Mouse (Mus musculus): ENCODE data around the gene Faap100.

DNA sequence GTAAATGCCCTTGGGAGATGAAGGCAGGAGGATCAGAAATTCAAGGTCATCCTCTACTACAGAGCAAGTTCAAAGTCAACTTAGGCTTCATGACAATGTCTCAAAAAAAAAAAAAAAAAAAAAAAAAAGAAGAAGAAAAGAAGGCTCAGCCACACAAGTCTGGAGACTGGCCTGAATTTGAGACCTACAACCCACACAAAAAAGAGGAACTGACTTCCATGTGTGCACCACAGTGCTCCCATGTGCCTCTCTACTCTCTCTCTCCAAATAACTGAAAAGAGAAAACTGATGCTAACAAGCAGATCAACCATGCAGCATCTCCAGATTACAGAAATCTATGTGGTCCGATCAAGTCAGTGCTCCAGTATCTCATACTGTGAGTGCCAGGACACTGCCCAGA lies 26.2 kb upstream of the Faap100 start:
- TF ChIP-seq ELF1 (IDR thresholded peaks at IDR 0.05; ENCODE audit: low read depth, low read length) (no peak), CTCF (conservative IDR thresholded peaks at IDR 0.05 in 1 of 2, IDR thresholded peaks at IDR 0.05 in 1 of 2; ENCODE audit: low read depth in 2 of 2, low read length in 2 of 2) (no peak), NRF1 (IDR thresholded peaks at IDR 0.05; ENCODE audit: low read depth, low read length) (no peak), POLR2A (IDR thresholded peaks at IDR 0.05; ENCODE audit: low read depth, low read length) (no peak), HCFC1 (IDR thresholded peaks at IDR 0.05; ENCODE audit: low read depth, low read length) (no peak), POLR2AphosphoS2 (IDR thresholded peaks at IDR 0.05; ENCODE audit: low read depth, low read length) (no peak), BHLHE40 (IDR thresholded peaks at IDR 0.05; ENCODE audit: low read depth, low read length) (0 out of 2 replicates have a peak, but pooled peaks have one; percentile 31), SIN3A (IDR thresholded peaks at IDR 0.05; ENCODE audit: low read length) (no peak), USF1 (IDR thresholded peaks at IDR 0.05; ENCODE audit: low read depth, low read length) (no peak), ZNF384 (IDR thresholded peaks at IDR 0.05; ENCODE audit: low read depth, low read length) (peak; percentile 90), EP300 (IDR thresholded peaks at IDR 0.05; ENCODE audit: low read length) (peak; percentile 42; the same call in 1 of the 2 replicates), GABPA (IDR thresholded peaks at IDR 0.05; ENCODE audit: insufficient replicate concordance, low read depth, low read length) (no peak), USF2 (conservative IDR thresholded peaks at IDR 0.05; ENCODE audit: low read depth, low read length) (no peak), TBP (conservative IDR thresholded peaks at IDR 0.05; ENCODE audit: low read depth, low read length) (no peak)
